Mouse (Mus musculus) heart, adult 2 months (tissue): ENCODE results near the gene Sema3b. TPM values are rescaled to one million over a fixed set of nuclear protein-coding genes. Genes with fewer than 3 reads are reported as not detected.

ENCODE experiments used
- DNase-seq, 2 experiments: peaks; one replicate each; pipeline ENCODE4 v3.0.0; 2021
- H3K27ac ChIP-seq: fragments of 200-600 bp; 2 replicates; pipeline ENCODE4 v1.8.1; 2022
- H3K27me3 ChIP-seq: fragments of 200-500 bp; 2 replicates; pipeline ENCODE4 v1.6.1; 2012; ENCODE audit warnings: mild to moderate bottlenecking, low read length, inconsistent platforms, mixed read lengths; ENCODE audit not compliant: control insufficient read depth, insufficient read depth
- H3K36me3 ChIP-seq: fragments of 200-500 bp; 2 replicates; pipeline ENCODE4 v1.6.1; 2012; ENCODE audit warnings: low read length, inconsistent platforms; ENCODE audit not compliant: control insufficient read depth, insufficient read depth
- H3K4me1 ChIP-seq: fragments of 200-500 bp; 2 replicates; pipeline ENCODE4 v1.6.1; 2011; ENCODE audit warnings: low read length; ENCODE audit not compliant: control insufficient read depth, insufficient read depth
- H3K4me3 ChIP-seq: fragments of 200-600 bp; 2 replicates; pipeline ENCODE4 v1.8.1; 2022
- H3K79me2 ChIP-seq: fragments of 200-500 bp; replicated peaks from 2 replicates; pipeline ENCODE4 v1.6.1; 2012; ENCODE audit warnings: mild to moderate bottlenecking, inconsistent platforms, low read length, moderate library complexity, mixed read lengths; ENCODE audit not compliant: control insufficient read depth, insufficient read depth
- H3K9ac ChIP-seq: fragments of 200-500 bp; 2 replicates; pipeline ENCODE4 v1.6.1; 2012; ENCODE audit warnings: low read depth, mild to moderate bottlenecking, control low read depth, inconsistent platforms, low read length, mixed read lengths
- CTCF ChIP-seq: fragments of 200-600 bp; IDR thresholded peaks from 2 replicates; pipeline ENCODE4 v1.8.1; 2022; ENCODE audit warnings: antibody characterized with exemption, mild to moderate bottlenecking, moderate library complexity
- EP300 ChIP-seq: fragments of 200-500 bp; IDR thresholded peaks from 2 replicates; pipeline ENCODE4 v1.6.1; 2011; ENCODE audit warnings: low read depth, low read length, control low read depth; ENCODE audit not compliant: insufficient read depth
- POLR2A ChIP-seq: fragments of 200-500 bp; IDR thresholded peaks from 2 replicates; pipeline ENCODE4 v1.6.1; 2011; ENCODE audit warnings: mild to moderate bottlenecking, low read depth, low read length, control low read depth; ENCODE audit not compliant: insufficient read depth
- WGBS: fragments of 180-500 bp; shearing (Covaris S2); methylation state at CpG from one replicate; pipeline ENCODE4 v1.1.7; 2018; 5-methylcytosine and 5-hydroxymethylcytosine counted together
- intact Hi-C: fragments of 180-260 bp; cut with DNase I; formaldehyde crosslinking; loops from one replicate; pipeline ENCODE4 v1.15.1; 2025
- polyA plus RNA-seq: library from polyadenylated mRNA; depleted of rRNA; stranded (reverse); fragments of >200 nt; gene quantifications from 2 replicates; pipeline ENCODE4 v1.2.3, GENCODE M21; 2012
- total RNA-seq, 2 experiments: library from RNA; stranded (reverse); gene quantifications; 2 replicates each; pipeline ENCODE4 v1.2.3; 2021

Sema3b gene
- total and polyA plus RNA-seq, 3 experiments, result 19.9 to 33.7 (median 24.2) TPM

DNA sequence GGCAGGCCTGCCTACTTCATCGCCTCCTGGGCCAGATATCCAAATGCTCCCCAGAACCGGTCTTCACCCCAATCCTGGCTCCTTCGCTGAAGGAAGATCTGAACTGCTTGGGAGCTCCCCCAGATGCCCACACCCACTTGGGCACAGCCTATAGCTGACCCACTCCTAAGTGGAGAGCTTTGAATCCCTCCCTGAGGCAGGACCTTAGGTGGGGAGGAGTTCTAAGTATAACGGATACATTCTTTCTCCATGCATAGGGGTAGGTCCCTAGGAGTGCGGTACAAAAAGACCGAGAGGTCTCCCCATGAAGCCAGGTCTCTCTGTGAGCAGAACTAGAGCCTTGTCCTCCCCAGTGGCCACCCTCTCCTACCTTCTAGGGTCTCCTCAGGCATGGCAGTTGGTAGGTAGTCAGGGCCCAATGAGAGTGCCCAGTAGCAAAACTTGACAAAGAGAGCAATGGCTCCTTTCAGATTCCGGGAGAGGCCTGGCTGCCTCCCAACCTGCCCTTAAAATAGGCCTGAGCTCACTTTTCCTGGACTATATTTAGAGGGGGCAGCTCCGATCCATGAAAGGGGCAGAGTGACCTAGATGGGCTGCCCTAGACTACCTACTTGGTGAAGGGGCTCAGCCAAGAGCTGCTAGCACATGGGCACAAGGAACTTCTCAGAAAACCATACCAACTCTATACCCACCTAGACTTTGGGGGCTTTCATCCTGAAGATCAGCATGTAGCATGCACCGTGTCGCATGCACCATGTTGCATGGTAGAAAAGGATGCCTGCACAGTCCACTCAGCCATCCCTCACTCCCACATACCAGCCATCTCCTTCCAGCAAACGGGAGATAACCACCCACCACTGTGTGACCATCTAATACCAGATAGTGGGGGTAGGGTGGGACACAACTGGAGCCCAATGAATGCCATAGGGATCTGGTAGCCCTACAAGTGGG is 12.1 kb downstream of the Sema3b start:
- WGBS, result 45% methylated on average over 11 of the region's 11 CpGs
- TF ChIP-seq CTCF, result no peak
- TF ChIP-seq EP300, result 0 out of 2 replicates have a peak, but pooled peaks have one; percentile 34
- TF ChIP-seq POLR2A, result peak; percentile 72
- no peaks in the 10 kb centered on the region for H3K79me2 ChIP-seq
- H3K36me3 ChIP-seq, result no peaks in the 10 kb centered on the region
- intact Hi-C loops, result no loop called here
- peak; percentile 82 for DNase-seq
- H3K27me3 ChIP-seq, result no peaks in the 10 kb centered on the region
- H3K4me1 ChIP-seq, result peaks cover 9% of the 10 kb centered on the region
- peak overlapping the region; percentile 76 for H3K9ac ChIP-seq
- H3K27ac ChIP-seq, result peak overlapping the region; percentile 98
- peak overlapping the region; percentile 50 for H3K4me3 ChIP-seq

DNA sequence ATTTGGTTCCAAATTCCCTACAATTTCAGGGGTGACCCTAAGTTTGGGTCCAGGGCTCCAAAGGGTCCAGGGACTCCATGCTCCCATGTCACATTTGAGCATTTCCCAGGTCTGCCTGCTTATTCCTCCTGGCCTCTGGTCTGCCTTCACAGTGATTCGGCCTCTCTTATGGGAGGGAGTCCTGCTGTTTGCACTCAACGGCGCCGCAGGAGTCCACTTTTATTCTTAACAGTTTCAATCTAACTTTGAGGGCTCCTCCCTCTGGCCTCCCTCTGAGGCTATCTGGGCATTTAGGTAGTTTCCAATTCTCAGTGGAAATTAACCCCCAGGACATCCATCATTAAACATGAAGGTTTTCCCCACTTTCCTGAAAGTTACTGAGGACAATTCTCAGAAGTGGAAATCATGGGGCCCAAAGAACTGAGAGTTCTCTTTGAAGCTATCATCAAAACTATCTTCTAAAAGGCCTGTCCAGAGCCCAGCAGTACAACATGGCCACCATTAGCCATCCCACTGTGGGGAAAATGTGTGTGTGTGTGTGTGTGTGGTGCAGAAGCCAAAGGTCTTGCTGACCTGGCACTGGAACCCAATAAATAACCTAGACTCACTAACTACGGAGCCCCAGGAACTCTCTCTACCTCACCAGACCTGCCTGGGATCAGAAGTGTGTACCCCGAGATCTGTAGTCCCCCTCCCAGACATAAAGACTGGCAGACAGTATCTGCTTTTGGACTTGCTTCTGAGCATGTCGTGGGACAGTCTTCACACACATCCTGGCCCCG is 14.6 kb downstream of the Sema3b start:
- peak overlapping the region; percentile 74; the same call in 1 of the 2 replicates for H3K27ac ChIP-seq
- peaks cover 9% of the 10 kb centered on the region for H3K4me1 ChIP-seq
- H3K27me3 ChIP-seq, result no peaks in the 10 kb centered on the region
- DNase-seq, result no peak
- H3K4me3 ChIP-seq, result no peak overlapping the region
- no peaks in the 10 kb centered on the region for H3K36me3 ChIP-seq
- no peak for TF ChIP-seq CTCF
- TF ChIP-seq POLR2A, result no peak
- TF ChIP-seq EP300, result no peak
- no peaks in the 10 kb centered on the region for H3K79me2 ChIP-seq
- intact Hi-C loops, result no loop called here
- 62% methylated on average over 8 of the region's 8 CpGs for WGBS
- no peak overlapping the region for H3K9ac ChIP-seq

DNA sequence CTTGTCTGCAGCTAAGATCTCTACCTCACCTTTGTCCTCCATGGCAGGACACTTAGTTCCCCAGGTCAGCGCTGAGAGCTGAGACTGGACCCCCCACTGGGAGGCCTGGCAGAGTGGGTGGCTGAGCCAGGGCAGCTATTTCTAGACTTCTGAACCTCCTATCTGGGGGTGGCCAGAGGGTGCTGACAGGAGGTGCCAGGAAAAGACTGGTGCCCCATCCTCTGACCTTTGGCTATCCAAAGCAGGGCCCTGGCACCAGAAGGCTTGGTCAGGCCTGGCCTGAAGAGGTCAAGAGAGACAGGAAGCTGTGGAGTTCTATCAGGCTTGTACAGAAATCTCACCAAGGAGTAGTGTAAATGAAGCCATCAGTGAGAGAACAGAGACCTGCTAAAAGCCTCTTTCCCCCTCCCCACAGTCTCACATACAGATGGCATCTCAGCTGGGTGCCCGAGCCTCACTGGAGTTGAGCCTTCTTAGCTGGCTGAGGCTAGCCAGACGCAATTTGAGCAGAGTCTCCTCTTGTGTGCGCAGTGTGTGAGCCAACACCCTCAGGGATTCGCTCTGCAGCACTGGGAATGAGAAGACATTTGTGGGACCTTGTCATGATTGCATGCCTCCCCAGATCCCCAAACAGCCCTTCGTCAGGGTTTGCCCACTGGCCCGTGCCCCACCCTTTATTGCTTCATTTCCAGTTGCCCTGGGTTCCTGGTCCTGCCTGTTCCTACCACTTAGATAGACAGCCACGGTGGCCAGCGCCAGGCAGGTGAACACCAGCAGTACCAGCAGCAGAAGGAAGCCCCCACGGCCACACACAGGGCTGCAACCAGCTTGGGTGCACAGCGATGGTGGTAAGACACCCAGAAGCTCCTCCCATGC is 15.7 kb downstream of the Sema3b start:
- peak; percentile 57 to 77 for DNase-seq
- Histone ChIP-seq H3K4me3 (no peak overlapping the region), H3K9ac (no peak overlapping the region), H3K36me3 (no peaks in the 10 kb centered on the region), H3K27ac (peak overlapping the region; percentile 74), H3K79me2 (no peaks in the 10 kb centered on the region), H3K27me3 (no peaks in the 10 kb centered on the region), H3K4me1 (peaks cover 9% of the 10 kb centered on the region)
- intact Hi-C loops, result no loop called here
- TF ChIP-seq POLR2A (0 out of 2 replicates have a peak, but pooled peaks have one; percentile 7), EP300 (no peak)
- WGBS, result 61% methylated on average over 11 of the region's 11 CpGs

DNA sequence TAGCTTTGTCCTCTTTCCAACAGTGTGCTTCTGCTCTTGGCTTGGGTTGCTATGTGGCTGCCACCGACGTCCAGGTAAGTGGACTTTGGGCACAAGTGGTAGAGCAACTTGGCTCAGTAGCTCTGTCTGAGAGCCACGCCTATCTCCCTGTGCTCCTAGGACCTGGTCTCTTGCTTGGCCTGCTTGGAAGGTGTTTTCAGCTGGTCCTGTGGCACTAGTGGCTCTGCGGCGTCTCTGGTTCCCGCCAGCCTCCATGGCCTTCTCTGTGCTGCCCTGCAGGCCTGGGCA is 18.3 kb downstream of the Sema3b start:
- Histone ChIP-seq H3K4me1 (peaks cover 2% of the 10 kb centered on the region; the same call in 1 of the 2 replicates), H3K27me3 (no peaks in the 10 kb centered on the region), H3K79me2 (no peaks in the 10 kb centered on the region), H3K27ac (no peak overlapping the region; the same call in 1 of the 2 replicates), H3K9ac (no peak overlapping the region), H3K36me3 (no peaks in the 10 kb centered on the region), H3K4me3 (no peak overlapping the region)
- TF ChIP-seq CTCF, result no peak
- 78% methylated on average over 6 of the region's 6 CpGs for WGBS
- DNase-seq, result no peak
- intact Hi-C loops, result no loop called here

DNA sequence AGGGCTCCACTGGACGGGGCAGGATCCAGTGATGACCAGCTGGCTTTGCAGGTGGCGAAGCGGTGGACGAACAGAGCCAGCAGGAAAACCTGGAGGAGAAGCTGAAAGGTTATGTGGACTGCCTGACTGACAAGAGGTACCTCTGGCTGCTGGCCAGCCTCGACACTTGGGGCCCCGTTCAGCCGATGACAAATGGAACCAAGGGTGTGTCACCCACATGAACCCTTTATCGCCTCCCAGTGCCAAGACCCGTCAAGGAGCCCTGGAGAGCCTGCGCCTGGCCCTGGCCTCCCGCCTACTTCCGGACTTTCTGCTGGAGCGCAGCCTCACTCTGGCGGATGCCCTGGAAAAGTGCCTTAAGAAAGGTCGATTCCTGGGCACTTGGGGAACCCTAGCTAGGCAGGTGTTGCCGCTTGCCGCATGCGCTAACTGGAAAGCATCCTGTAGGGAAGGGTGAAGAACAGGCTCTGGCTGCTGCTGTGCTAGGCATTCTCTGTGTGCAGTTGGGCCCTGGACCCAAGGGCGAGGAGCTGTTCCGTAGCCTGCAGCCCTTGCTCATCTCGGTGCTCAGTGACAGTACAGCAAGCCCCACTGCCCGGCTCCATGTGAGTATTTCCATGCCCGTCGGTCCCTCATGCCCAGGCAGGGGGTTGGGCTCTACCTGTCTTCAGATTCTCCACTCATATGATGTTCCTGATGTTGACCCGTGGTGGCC is 18.8 kb downstream of the Sema3b start:
- Histone ChIP-seq H3K27me3 (no peaks in the 10 kb centered on the region), H3K27ac (peak overlapping the region; percentile 48; the same call in 1 of the 2 replicates), H3K4me3 (no peak overlapping the region), H3K4me1 (peaks cover 2% of the 10 kb centered on the region; the same call in 1 of the 2 replicates), H3K79me2 (no peaks in the 10 kb centered on the region), H3K36me3 (no peaks in the 10 kb centered on the region), H3K9ac (no peak overlapping the region)
- intact Hi-C loops, result no loop called here
- DNase-seq, result peak in 1 of 2 experiments; percentile 72
- TF ChIP-seq CTCF, result no peak
- no peak for TF ChIP-seq POLR2A
- TF ChIP-seq EP300, result no peak
- 64% methylated on average over 25 of the region's 25 CpGs for WGBS
